Mouse (Mus musculus): ENCODE data around the gene Zdhhc3. TPM values are rescaled to one million over a fixed set of nuclear protein-coding genes. Genes with fewer than 3 reads are reported as not detected.
A peak's percentile ranks its signal among the peaks of the same experiment; 100 is the strongest.

Zdhhc3 gene
- polyA plus RNA-seq, 1 experiment from 2014 or later: 78.2 TPM

- H3K36me3 ChIP-seq: peaks cover 60% of the 10 kb centered on the region
- WGBS: 78% methylated on average over 4 of the region's 4 CpGs
- peak overlapping the region; percentile 79 for H3K27ac ChIP-seq
Measured at GRCm38 (mm10) chr9:123139887-123140614, 27.0 kb upstream of the Zdhhc3 start.

GRCm38 (mm10) chr9:123138891-123139474 lies 26.0 kb upstream of the Zdhhc3 start:
- Histone ChIP-seq H3K36me3 (peaks cover 66% of the 10 kb centered on the region), H3K27ac (peak overlapping the region; percentile 79), H3K4me2 (no peak overlapping the region), H3K9ac (no peak overlapping the region), H3K4me1 (peaks cover 17% of the 10 kb centered on the region), H3K9me3 (no peaks in the 10 kb centered on the region), H3K27me3 (no peaks in the 10 kb centered on the region), H3K4me3 (no peak overlapping the region)
- 51% methylated on average over 5 of the region's 5 CpGs for WGBS
- ATAC-seq (ENCODE audit: insufficient number of reproducible peaks, low FRiP score, low TSS enrichment, low read depth): peak; percentile 78

More at GRCm38 (mm10) chr9:123139887-123140614, 27.0 kb upstream of the Zdhhc3 start:
- H3K4me2 ChIP-seq: no peak overlapping the region
- no peaks in the 10 kb centered on the region; the same call in 1 of the 2 replicates for H3K9me3 ChIP-seq
- no peak for ATAC-seq (ENCODE audit: insufficient number of reproducible peaks, low FRiP score, low TSS enrichment, low read depth)
- H3K27me3 ChIP-seq: no peaks in the 10 kb centered on the region
- H3K4me1 ChIP-seq: peaks cover 17% of the 10 kb centered on the region
- H3K9ac ChIP-seq: no peak overlapping the region
- no peak overlapping the region for H3K4me3 ChIP-seq

GRCm38 (mm10) chr9:123136953-123137682 lies 24.1 kb upstream of the Zdhhc3 start:
- H3K4me3 ChIP-seq: no peak overlapping the region
- no peak overlapping the region for H3K4me2 ChIP-seq
- peaks cover 17% of the 10 kb centered on the region for H3K4me1 ChIP-seq
- ATAC-seq (ENCODE audit: insufficient number of reproducible peaks, low FRiP score, low TSS enrichment, low read depth): peak; percentile 50
- H3K27me3 ChIP-seq: no peaks in the 10 kb centered on the region
- no peaks in the 10 kb centered on the region for H3K9me3 ChIP-seq
- H3K36me3 ChIP-seq: peaks cover 75% of the 10 kb centered on the region
- 58% methylated on average over 7 of the region's 7 CpGs for WGBS
- no peak overlapping the region for H3K9ac ChIP-seq
- H3K27ac ChIP-seq: peak overlapping the region; percentile 71

- no peak for ATAC-seq (ENCODE audit: insufficient number of reproducible peaks, low FRiP score, low TSS enrichment, low read depth)
- Histone ChIP-seq H3K27ac (no peak overlapping the region), H3K36me3 (peaks cover 96% of the 10 kb centered on the region), H3K4me3 (no peak overlapping the region), H3K9me3 (no peaks in the 10 kb centered on the region), H3K9ac (no peak overlapping the region), H3K4me2 (no peak overlapping the region), H3K27me3 (no peaks in the 10 kb centered on the region), H3K4me1 (peaks cover 8% of the 10 kb centered on the region; the same call in 1 of the 2 replicates)
- WGBS: 89% methylated on average over 3 of the region's 3 CpGs
Measured at GRCm38 (mm10) chr9:123132994-123133393, 20.0 kb upstream of the Zdhhc3 start.

- Histone ChIP-seq H3K4me3 (no peak overlapping the region), H3K27me3 (no peaks in the 10 kb centered on the region), H3K9ac (no peak overlapping the region), H3K4me1 (no peaks in the 10 kb centered on the region), H3K36me3 (peaks cover 81% of the 10 kb centered on the region), H3K4me2 (no peak overlapping the region), H3K27ac (no peak overlapping the region), H3K9me3 (no peaks in the 10 kb centered on the region)
- ATAC-seq (ENCODE audit: insufficient number of reproducible peaks, low FRiP score, low TSS enrichment, low read depth): no peak
- WGBS: 94% methylated on average over 6 of the region's 6 CpGs
Measured at GRCm38 (mm10) chr9:123127663-123128062, 14.7 kb upstream of the Zdhhc3 start.

- no peak overlapping the region for H3K9ac ChIP-seq
- H3K27me3 ChIP-seq: no peaks in the 10 kb centered on the region
- 96% methylated on average over 2 of the region's 2 CpGs for WGBS
- H3K4me3 ChIP-seq: no peak overlapping the region
- no peak overlapping the region for H3K4me2 ChIP-seq
- H3K36me3 ChIP-seq: peaks cover 79% of the 10 kb centered on the region
- H3K9me3 ChIP-seq: no peaks in the 10 kb centered on the region
- no peak for ATAC-seq (ENCODE audit: insufficient number of reproducible peaks, low FRiP score, low TSS enrichment, low read depth)
- no peak overlapping the region for H3K27ac ChIP-seq
- no peaks in the 10 kb centered on the region for H3K4me1 ChIP-seq
Measured at GRCm38 (mm10) chr9:123124413-123124981, 11.5 kb upstream of the Zdhhc3 start.

GRCm38 (mm10) chr9:123123571-123124412 lies 10.8 kb upstream of the Zdhhc3 start:
- no peak for ATAC-seq (ENCODE audit: insufficient number of reproducible peaks, low FRiP score, low TSS enrichment, low read depth)

GRCm38 (mm10) chr9:123123017-123123416 lies 10.0 kb upstream of the Zdhhc3 start:
- ATAC-seq (ENCODE audit: insufficient number of reproducible peaks, low FRiP score, low TSS enrichment, low read depth): no peak
- H3K9ac ChIP-seq: no peak overlapping the region
- H3K9me3 ChIP-seq: no peaks in the 10 kb centered on the region
- H3K27ac ChIP-seq: no peak overlapping the region
- no peak overlapping the region for H3K4me2 ChIP-seq
- no peaks in the 10 kb centered on the region for H3K4me1 ChIP-seq
- H3K36me3 ChIP-seq: peaks cover 73% of the 10 kb centered on the region
- no peak overlapping the region for H3K4me3 ChIP-seq
- H3K27me3 ChIP-seq: no peaks in the 10 kb centered on the region
- 86% methylated on average over 3 of the region's 3 CpGs for WGBS

More at GRCm38 (mm10) chr9:123123571-123124412, 10.8 kb upstream of the Zdhhc3 start:
- H3K27me3 ChIP-seq: no peaks in the 10 kb centered on the region
- no peak overlapping the region for H3K4me3 ChIP-seq
- H3K4me1 ChIP-seq: no peaks in the 10 kb centered on the region
- no peak overlapping the region for H3K27ac ChIP-seq
- H3K9me3 ChIP-seq: no peaks in the 10 kb centered on the region
- WGBS: 90% methylated on average over 6 of the region's 6 CpGs
- peaks cover 79% of the 10 kb centered on the region for H3K36me3 ChIP-seq
- no peak overlapping the region for H3K4me2 ChIP-seq
- no peak overlapping the region for H3K9ac ChIP-seq

- H3K4me1 ChIP-seq: peaks cover 17% of the 10 kb centered on the region
- no peak overlapping the region for H3K9ac ChIP-seq
- no peak overlapping the region for H3K27ac ChIP-seq
- no peaks in the 10 kb centered on the region for H3K27me3 ChIP-seq
- H3K9me3 ChIP-seq: no peaks in the 10 kb centered on the region
- H3K4me2 ChIP-seq: no peak overlapping the region
- no peak overlapping the region for H3K4me3 ChIP-seq
- H3K36me3 ChIP-seq: peaks cover 28% of the 10 kb centered on the region
- 96% methylated on average over 1 of the region's 1 CpGs for WGBS
- ATAC-seq (ENCODE audit: insufficient number of reproducible peaks, low FRiP score, low TSS enrichment, low read depth): no peak
Measured at GRCm38 (mm10) chr9:123115566-123115965, 2.6 kb upstream of the Zdhhc3 start.

- Histone ChIP-seq H3K27ac (peak overlapping the region; percentile 95; the same call in 1 of the 2 replicates), H3K4me3 (peak overlapping the region; percentile 97), H3K27me3 (no peaks in the 10 kb centered on the region), H3K9ac (peak overlapping the region; percentile 93; the same call in 1 of the 2 replicates), H3K9me3 (no peaks in the 10 kb centered on the region), H3K4me1 (peaks cover 17% of the 10 kb centered on the region), H3K36me3 (peaks cover 11% of the 10 kb centered on the region), H3K4me2 (peak overlapping the region; percentile 79)
- ATAC-seq (ENCODE audit: insufficient number of reproducible peaks, low FRiP score, low TSS enrichment, low read depth): no peak
- WGBS: 61% methylated on average over 6 of the region's 6 CpGs
Measured at GRCm38 (mm10) chr9:123113931-123114330, 926 bp upstream of the Zdhhc3 start.

- Histone ChIP-seq H3K27ac (no peak overlapping the region), H3K4me3 (peak overlapping the region; percentile 97), H3K36me3 (peaks cover 10% of the 10 kb centered on the region; the same call in 1 of the 2 replicates), H3K9ac (peak overlapping the region; percentile 93), H3K9me3 (no peaks in the 10 kb centered on the region), H3K4me2 (peak overlapping the region; percentile 79), H3K27me3 (no peaks in the 10 kb centered on the region), H3K4me1 (peaks cover 17% of the 10 kb centered on the region)
- 51% methylated on average over 8 of the region's 8 CpGs for WGBS
- no peak for ATAC-seq (ENCODE audit: insufficient number of reproducible peaks, low FRiP score, low TSS enrichment, low read depth)
Measured at GRCm38 (mm10) chr9:123111751-123112221, 1.2 kb downstream of the Zdhhc3 start.

Measured in limb, embryonic 15.5 days (tissue).